Mouse (Mus musculus): ENCODE measurements at regions not wholly inside any gene's neighbourhood (a gene's known extent, or its start where the extent isn't known, plus 50 kb on each side); places are given as distances from the start of the nearest gene placed in this dataset.

- TF ChIP-seq POLR2A (IDR thresholded peaks at IDR 0.05; ENCODE audit: control insufficient read depth, extremely low read depth, insufficient read depth, low read length, poor library complexity): no peak
- TF ChIP-seq CTCF (IDR thresholded peaks at IDR 0.05; ENCODE audit: borderline replicate concordance, control insufficient read depth, extremely low read depth, insufficient read depth, low read length, poor library complexity): no peak
These were observed 117.0 kb downstream of the Setd4 start for GRCm38 (mm10) chr16:93486646-93487550.
